Mouse (Mus musculus) left cerebral cortex, adult 2 months (tissue): ENCODE data around the gene Ap1m1. TPM values are rescaled to one million over a fixed set of nuclear protein-coding genes. Genes with fewer than 3 reads are reported as not detected.

Source experiments
- DNase-seq, 2 experiments: peaks; one replicate each; pipeline ENCODE4 v3.0.0; 2021 to 2022; ENCODE audit warnings: low spot score in 2 of 2, mixed read lengths in 1 of 2; ENCODE audit errors: extremely low spot score in 1 of 2
- H3K27ac ChIP-seq: fragments of 200-600 bp; 2 replicates; pipeline ENCODE4 v1.8.1; 2022
- H3K4me3 ChIP-seq: fragments of 200-600 bp; 2 replicates; pipeline ENCODE4 v1.8.1; 2022
- CTCF ChIP-seq: fragments of 200-600 bp; IDR thresholded peaks from 2 replicates; pipeline ENCODE4 v1.8.1; 2022; ENCODE audit warnings: antibody characterized with exemption, mild to moderate bottlenecking, moderate library complexity
- intact Hi-C: fragments of 180-260 bp; cut with DNase I; formaldehyde crosslinking; loops from one replicate; pipeline ENCODE4 v1.15.1; 2025
- total RNA-seq, 2 experiments: library from RNA; stranded (reverse); gene quantifications; 2 replicates each; pipeline ENCODE4 v1.2.3; 2021

Gene Ap1m1
- total RNA-seq, 2 experiments from 2014 or later, result 83.1 to 84.7 TPM

GRCm38 (mm10) chr8:72300654-72301400, 61.0 kb downstream of the Ap1m1 start:
- Histone ChIP-seq H3K27ac (peak overlapping the region; percentile 44), H3K4me3 (no peak overlapping the region)
- DNase-seq, result no peak
- intact Hi-C loops, result no loop called here
- TF ChIP-seq CTCF, result no peak; the same call in 1 of the 2 replicates

GRCm38 (mm10) chr8:72301497-72301896, 61.7 kb downstream of the Ap1m1 start:
- Histone ChIP-seq H3K27ac (no peak overlapping the region), H3K4me3 (no peak overlapping the region)
- DNase-seq, result no peak
- intact Hi-C loops, result no loop called here
- TF ChIP-seq CTCF, result no peak

DNA sequence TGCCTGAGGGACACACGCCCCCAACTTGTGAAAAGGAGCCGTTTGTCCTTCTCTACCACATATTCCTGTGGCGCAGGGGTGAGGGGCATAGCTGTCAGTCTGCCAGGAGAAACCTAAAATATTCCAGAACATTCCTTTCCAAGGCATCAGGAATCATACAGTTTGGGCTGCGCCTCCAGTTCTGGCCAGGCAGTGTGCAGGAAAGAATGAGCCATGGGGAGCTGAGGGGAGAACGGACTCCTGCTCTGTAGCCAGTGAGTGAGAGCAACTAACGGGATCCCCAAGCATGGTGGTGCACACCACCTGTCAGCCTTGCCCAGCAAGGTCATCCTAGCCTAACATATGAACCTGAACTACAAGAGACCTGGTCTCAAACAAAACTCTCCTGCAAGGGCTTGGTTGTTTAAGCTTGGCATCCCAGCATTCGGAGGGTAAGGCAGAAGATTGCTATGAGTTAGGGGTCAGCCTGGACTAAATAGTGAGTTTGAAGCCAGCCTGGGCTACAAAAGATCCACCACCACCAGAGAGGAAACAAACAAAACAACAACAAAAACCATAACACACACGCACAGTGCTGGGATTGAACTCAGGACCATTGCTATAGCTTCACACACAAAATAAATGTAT, 63.3 kb downstream of the Ap1m1 start:
- no peak for DNase-seq
- no peak for TF ChIP-seq CTCF
- peak overlapping the region; percentile 79 for H3K27ac ChIP-seq
- intact Hi-C loops, result no loop called here
- H3K4me3 ChIP-seq, result no peak overlapping the region

GRCm38 (mm10) chr8:72303633-72304032, 63.8 kb downstream of the Ap1m1 start:
- Histone ChIP-seq H3K27ac (peak overlapping the region; percentile 79), H3K4me3 (no peak overlapping the region)
- DNase-seq, result peak in 1 of 2 experiments; percentile 22
- TF ChIP-seq CTCF, result no peak
- intact Hi-C loops, result no loop called here

DNA sequence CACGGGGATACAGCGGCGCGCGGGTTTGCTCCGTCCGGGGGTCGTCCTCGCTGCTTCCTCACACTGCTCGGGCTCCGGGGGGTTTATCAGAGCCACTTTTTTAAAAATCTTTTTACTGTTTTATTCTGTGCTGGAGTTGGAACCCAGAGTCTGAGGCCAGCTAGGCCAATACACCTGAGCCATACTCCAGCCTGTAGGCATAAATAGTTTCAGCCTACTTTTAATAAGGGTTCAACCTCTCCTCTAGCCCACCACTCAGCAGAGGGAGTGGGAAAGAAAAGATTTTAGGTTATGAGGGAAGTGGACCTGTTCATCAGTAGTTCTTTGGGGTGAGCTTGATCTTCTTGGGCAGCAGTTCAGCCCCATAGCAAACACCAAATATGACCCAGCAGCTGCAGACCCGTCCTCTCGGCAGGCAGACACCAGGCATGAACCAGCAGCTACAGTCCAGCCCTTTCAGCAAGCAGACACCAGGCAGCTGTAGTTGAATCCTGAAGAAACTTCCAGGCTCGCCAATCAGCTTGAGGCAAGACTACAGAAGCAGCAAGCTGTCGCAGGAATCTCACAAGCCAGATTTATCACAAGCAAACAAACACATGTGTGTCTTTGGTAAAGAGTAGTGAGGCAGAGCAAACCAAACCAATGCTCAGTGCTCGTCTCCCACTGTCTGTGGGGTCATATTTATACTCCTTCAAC, 65.5 kb downstream of the Ap1m1 start, which contains the start of gene Gm10282:
Gene Gm10282, minus strand, starts transcription at position 51 of the 696 bp plus-strand sequence.
- no peak for DNase-seq
- intact Hi-C loops, result no loop called here
- TF ChIP-seq CTCF, result no peak
- H3K27ac ChIP-seq, result no peak within 1 kb of the TSS
- H3K4me3 ChIP-seq, result no peak within 1 kb of the TSS

GRCm38 (mm10) chr8:72306913-72307312, 67.1 kb downstream of the Ap1m1 start:
- DNase-seq, result no peak
- no peak for TF ChIP-seq CTCF
- no peak overlapping the region for H3K4me3 ChIP-seq
- no peak overlapping the region for H3K27ac ChIP-seq
- intact Hi-C loops, result no loop called here

Other genes starting within 250 kb of the Ap1m1 start
- gene Cyp4f18, start 230.4 kb upstream of the Ap1m1 start, total RNA-seq, result not detected
- gene Olfr372, start 198.8 kb upstream of the Ap1m1 start, total RNA-seq, result not detected
- not detected for gene Olfr373, start 156.8 kb upstream of the Ap1m1 start, total RNA-seq
- not detected for gene Olfr374, start 133.0 kb upstream of the Ap1m1 start, total RNA-seq
- gene Tpm4, start 105.0 kb upstream of the Ap1m1 start, total RNA-seq, result 10 to 100 TPM; 24.9 to 29.7 TPM
- 10 to 100 TPM; 32.4 to 37.9 TPM for gene Rab8a, start 78.8 kb upstream of the Ap1m1 start, total RNA-seq
- not detected for gene Hsh2d, start 50.4 kb upstream of the Ap1m1 start, total RNA-seq
- under 1 TPM in 1 of 2 experiments, not detected in 1; 0.33 TPM for gene Cib3, start 27.2 kb upstream of the Ap1m1 start, total RNA-seq
- gene Gm11034, start 26.4 kb upstream of the Ap1m1 start, total RNA-seq, result not detected
- gene Fam32a, start 20.3 kb upstream of the Ap1m1 start, total RNA-seq, result 10 to 100 TPM; 59.0 to 60.9 TPM
- gene Gm10282, start 65.2 kb downstream of the Ap1m1 start, total RNA-seq, result 1 to 10 TPM; 3.9 to 6.2 TPM
- 10 to 100 TPM; 17.1 to 32.3 TPM for gene Klf2, start 79.0 kb downstream of the Ap1m1 start, total RNA-seq
- gene Eps15l1, start 181.4 kb downstream of the Ap1m1 start, total RNA-seq, result 10 to 100 TPM; 66.4 to 73.0 TPM
- 1 to 10 TPM in 1 of 2 experiments, under 1 TPM in 1; 0.97 to 1.5 TPM for gene Calr3, start 203.9 kb downstream of the Ap1m1 start, total RNA-seq
- gene 1700030K09Rik, start 203.9 kb downstream of the Ap1m1 start, total RNA-seq, result 10 to 100 TPM; 14.8 to 15.6 TPM
- gene Cherp, start 235.2 kb downstream of the Ap1m1 start, total RNA-seq, result 10 to 100 TPM; 72.7 to 74.0 TPM